Mouse (Mus musculus) embryonic fibroblast, embryonic 13.5 days (primary cell): ENCODE data around the gene Zbtb22.

Experiments used
- CTCF ChIP-seq: IDR thresholded peaks from 2 replicates; pipeline ENCODE4 v1.5.1; 2011; ENCODE audit warnings: mild to moderate bottlenecking, control low read depth, low read length, moderate library complexity, borderline replicate concordance; ENCODE audit not compliant: insufficient read depth
- POLR2A ChIP-seq: IDR thresholded peaks from 2 replicates; pipeline ENCODE4 v1.6.1; 2011; ENCODE audit warnings: low read depth, mild to moderate bottlenecking, control low read depth, low read length, moderate library complexity

- TF ChIP-seq CTCF (no peak), POLR2A (no peak)
Measured at GRCm38 (mm10) chr17:33953961-33954565, 38.4 kb downstream of the Zbtb22 start.
